Mouse (Mus musculus): ENCODE measurements around the gene Xrcc2. TPM values are rescaled to one million over a fixed set of nuclear protein-coding genes. Genes with fewer than 3 reads are reported as not detected.
"Not testable (repeated sequence)": the region's sequence is repeated elsewhere in the genome, so short reads cannot be mapped to it uniquely, and the experiment has no call there.

The Xrcc2 gene
- polyA plus RNA-seq (2015; fragmentation: Nextera tagmentation; extraction: Ambion mirVana), result 8.2 and 8.4 TPM in 2 replicates

DNA sequence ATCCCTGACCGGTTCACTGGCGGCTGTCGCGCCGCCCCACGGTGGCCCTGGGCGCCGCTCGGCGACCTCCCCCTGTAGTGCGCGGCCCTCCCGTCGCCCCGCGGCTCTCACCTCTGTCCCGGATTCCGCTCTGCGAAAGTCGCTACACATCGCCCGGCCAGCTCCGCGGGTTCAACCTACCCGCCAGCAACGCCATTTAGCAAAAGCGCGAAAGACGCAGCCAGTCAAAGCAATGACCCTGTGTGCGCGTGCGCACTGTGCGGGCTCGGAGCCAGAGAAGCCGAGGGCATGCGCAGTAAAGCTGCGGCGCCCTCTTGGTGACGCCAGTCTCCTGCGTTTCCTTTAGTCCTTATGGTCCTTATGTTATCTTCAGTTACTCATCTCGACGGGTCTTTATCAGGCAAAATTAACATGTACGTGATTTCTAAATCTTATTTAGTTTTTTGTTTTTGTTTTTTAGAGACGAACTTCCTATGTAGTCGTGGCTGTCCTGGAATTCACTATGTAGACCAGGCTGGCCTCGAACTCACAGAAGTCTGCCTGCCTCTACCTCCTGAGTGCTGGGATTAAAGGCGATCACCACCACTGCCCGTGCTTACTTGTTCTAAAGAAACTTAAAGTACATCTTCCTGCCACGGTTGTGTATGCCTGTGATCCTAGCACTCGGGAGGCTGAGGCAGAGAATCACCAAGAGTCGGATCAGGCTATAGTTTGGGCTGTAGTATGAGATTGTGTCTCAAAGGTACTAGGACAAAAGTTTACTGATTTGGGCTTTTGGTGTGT, at the start of gene Xrcc2:
TSS of gene Xrcc2 (minus strand) at position 259 of the 783 bp plus-strand sequence.
- Histone ChIP-seq H3K27me3 (replicated peaks) (no peaks in the 10 kb centered on the region), H3K36me3 (peaks cover 19% of the 10 kb centered on the region), H3K9me3 (no peaks in the 10 kb centered on the region), H3K4me2 (peak within 1 kb of the TSS; percentile 90), H3K4me3 (peak within 1 kb of the TSS; percentile 88), H3K4me1 (peaks cover 15% of the 10 kb centered on the region), H3K9ac (peak within 1 kb of the TSS; percentile 88), H3K27ac (replicated peaks) (peak within 1 kb of the TSS; percentile 89)
- peak; percentile 78 for ATAC-seq (ENCODE audit: extremely low read depth, insufficient number of reproducible peaks, low FRiP score, low TSS enrichment)
- WGBS, result 8% methylated on average over 51 of the region's 51 CpGs

DNA sequence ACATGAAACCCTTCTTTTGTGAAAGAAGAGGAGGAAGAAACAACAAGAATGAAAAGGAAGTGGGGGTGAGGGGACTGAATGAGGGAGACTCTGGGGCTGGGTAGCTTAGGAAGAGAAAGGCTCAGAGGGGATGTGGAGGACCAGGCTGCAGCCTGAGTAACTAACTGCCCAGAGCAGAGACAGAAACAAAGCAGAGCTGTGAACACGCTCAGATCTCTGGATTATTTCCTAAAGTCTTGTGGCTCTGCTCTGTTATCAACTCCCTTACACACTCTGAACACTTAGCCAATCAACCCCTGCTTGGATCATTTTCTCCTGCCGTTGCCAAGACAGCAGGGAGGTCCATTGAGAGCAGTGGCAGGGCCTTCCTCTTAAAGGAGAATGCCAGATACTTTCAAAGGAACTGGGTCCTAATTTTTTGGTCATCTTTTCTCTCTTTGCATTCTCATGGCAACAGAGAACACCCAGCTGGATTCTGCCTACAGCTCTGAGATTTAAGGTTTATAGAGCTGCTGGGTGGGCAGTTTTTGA, 48.7 kb upstream of the Xrcc2 start:
- Histone ChIP-seq H3K9ac (peak overlapping the region; percentile 9), H3K4me3 (no peak overlapping the region), H3K4me2 (peak overlapping the region; percentile 14; the same call in 1 of the 2 replicates), H3K4me1 (peaks cover 54% of the 10 kb centered on the region), H3K9me3 (no peaks in the 10 kb centered on the region), H3K27me3 (replicated peaks) (no peaks in the 10 kb centered on the region), H3K27ac (replicated peaks) (peak overlapping the region; percentile 73), H3K36me3 (no peaks in the 10 kb centered on the region)
- ATAC-seq (ENCODE audit: extremely low read depth, insufficient number of reproducible peaks, low FRiP score, low TSS enrichment), result no peak
- WGBS, result 6% methylated on average over 2 of the region's 2 CpGs

DNA sequence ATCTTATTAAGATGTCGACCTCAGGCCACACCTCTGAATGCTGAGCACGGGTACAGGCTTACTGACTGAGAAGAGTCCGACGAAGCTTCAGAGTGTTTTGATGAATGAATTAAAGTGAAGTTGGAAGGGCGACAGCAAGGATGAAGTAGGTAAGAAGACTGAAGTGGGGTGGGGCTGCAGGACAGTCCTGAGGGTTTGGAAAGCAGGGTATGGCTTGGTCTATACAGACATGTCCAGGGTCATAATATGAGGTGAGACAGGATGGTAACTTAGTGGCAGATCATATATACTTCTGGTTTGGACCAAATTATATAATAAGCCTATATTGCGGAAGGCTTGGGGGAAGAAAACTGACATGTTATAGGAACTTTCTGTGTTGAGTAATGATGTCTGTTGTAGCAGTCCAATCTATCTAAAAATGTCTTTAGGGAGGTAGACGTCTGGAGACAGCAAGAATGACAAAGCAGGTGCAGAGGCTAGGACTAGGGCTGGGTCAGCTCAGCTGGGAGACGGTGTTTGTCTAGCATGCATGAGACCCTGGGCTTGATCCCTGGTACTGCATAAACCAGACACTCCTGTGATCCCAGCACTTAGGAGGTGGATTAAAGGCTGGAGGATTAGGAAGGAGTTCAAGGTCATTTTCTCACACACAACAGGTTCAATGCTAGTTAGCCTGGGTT, 48.1 kb upstream of the Xrcc2 start:
- no peak overlapping the region for H3K4me3 ChIP-seq
- H3K36me3 ChIP-seq, result no peaks in the 10 kb centered on the region
- H3K27ac ChIP-seq (replicated peaks), result peak overlapping the region; percentile 73
- 42% methylated on average over 8 of the region's 8 CpGs for WGBS
- ATAC-seq (ENCODE audit: extremely low read depth, insufficient number of reproducible peaks, low FRiP score, low TSS enrichment), result no peak; the same call in 1 of the 2 replicates
- peak overlapping the region; percentile 9; the same call in 1 of the 2 replicates for H3K9ac ChIP-seq
- 0 out of 2 replicates have a peak overlapping the region, but pooled peaks have one; percentile 14 for H3K4me2 ChIP-seq
- no peaks in the 10 kb centered on the region for H3K9me3 ChIP-seq
- H3K4me1 ChIP-seq, result peaks cover 59% of the 10 kb centered on the region
- H3K27me3 ChIP-seq (replicated peaks), result no peaks in the 10 kb centered on the region

DNA sequence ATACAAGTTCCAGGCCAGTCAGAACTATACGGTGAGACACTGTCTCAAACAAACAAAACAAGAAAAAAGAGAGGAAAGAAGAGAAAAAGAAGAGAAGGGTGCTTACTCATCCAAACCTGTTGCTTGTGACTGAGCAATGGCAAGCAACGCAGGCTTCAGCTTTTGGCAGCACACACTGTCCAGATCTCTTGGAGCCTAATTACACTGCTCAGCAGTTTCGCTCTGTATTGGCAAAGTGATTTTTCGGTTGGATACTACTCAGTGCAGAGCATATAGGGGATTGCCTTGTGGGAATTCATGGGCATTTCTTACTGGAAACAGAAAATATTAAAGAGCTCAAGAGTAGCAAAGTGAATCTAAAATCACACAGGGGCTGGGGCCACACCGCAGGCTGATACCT, 47.2 kb upstream of the Xrcc2 start:
- H3K9me3 ChIP-seq, result no peaks in the 10 kb centered on the region
- ATAC-seq (ENCODE audit: extremely low read depth, insufficient number of reproducible peaks, low FRiP score, low TSS enrichment), result no peak
- no peak overlapping the region for H3K4me2 ChIP-seq
- H3K4me1 ChIP-seq, result peaks cover 67% of the 10 kb centered on the region
- WGBS, result 73% methylated on average over 5 of the region's 5 CpGs
- H3K4me3 ChIP-seq, result no peak overlapping the region
- no peak overlapping the region for H3K9ac ChIP-seq
- H3K27ac ChIP-seq (replicated peaks), result no peak overlapping the region
- H3K36me3 ChIP-seq, result no peaks in the 10 kb centered on the region
- H3K27me3 ChIP-seq (replicated peaks), result no peaks in the 10 kb centered on the region

DNA sequence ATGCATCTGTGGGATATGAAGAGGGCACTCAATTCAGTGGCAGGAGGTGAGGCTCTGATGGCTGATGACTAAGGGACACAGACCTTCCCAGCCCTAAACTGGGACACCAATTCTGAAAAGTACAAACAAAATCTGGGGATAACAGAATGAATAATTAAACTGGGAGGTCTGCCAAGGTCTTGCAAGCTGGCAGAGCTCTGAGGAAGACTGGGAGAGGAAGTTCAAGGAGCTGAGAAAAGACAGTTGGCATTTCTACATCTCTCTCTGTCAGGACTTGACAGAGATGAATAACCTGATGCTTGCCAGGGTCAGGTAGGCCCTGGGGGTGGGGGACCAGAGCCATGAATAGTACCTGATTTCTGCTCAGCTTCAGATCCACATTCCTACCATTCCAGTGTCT, 45.9 kb upstream of the Xrcc2 start:
- H3K27ac ChIP-seq (replicated peaks), result peak overlapping the region; percentile 72
- peaks cover 73% of the 10 kb centered on the region for H3K4me1 ChIP-seq

DNA sequence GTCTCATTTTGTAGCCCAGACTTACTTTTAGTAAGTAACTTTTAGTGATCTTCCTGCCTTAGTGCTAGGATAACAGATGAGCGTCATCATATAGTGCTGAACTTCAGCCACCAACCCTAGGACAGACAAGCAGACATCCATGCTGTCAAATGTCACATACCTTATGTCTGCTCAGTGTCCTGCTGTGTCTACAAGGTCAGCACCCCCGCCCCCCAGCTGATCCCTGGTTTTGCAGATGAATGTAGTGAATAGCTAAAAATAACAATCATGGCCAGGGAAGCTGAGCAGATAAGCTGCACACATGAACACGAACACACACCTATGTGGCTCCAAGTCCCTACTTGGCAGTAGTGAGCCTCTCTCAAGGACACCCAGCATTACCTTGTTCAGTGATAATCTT, 43.0 kb upstream of the Xrcc2 start:
- no peaks in the 10 kb centered on the region for H3K9me3 ChIP-seq
- H3K9ac ChIP-seq, result no peak overlapping the region
- H3K4me2 ChIP-seq, result no peak overlapping the region
- no peaks in the 10 kb centered on the region for H3K36me3 ChIP-seq
- WGBS, result 21% methylated on average over 3 of the region's 3 CpGs
- H3K4me3 ChIP-seq, result no peak overlapping the region
- peaks cover 53% of the 10 kb centered on the region for H3K4me1 ChIP-seq
- H3K27ac ChIP-seq (replicated peaks), result peak overlapping the region; percentile 82
- H3K27me3 ChIP-seq (replicated peaks), result no peaks in the 10 kb centered on the region
- ATAC-seq (ENCODE audit: extremely low read depth, insufficient number of reproducible peaks, low FRiP score, low TSS enrichment), result no peak; the same call in 1 of the 2 replicates

More for the DNA sequence above, 45.9 kb upstream of the Xrcc2 start:
- H3K4me3 ChIP-seq, result no peak overlapping the region
- no peak overlapping the region for H3K9ac ChIP-seq
- no peaks in the 10 kb centered on the region for H3K27me3 ChIP-seq (replicated peaks)
- no peaks in the 10 kb centered on the region for H3K9me3 ChIP-seq
- no peak for ATAC-seq (ENCODE audit: extremely low read depth, insufficient number of reproducible peaks, low FRiP score, low TSS enrichment)
- H3K36me3 ChIP-seq, result no peaks in the 10 kb centered on the region
- 0 out of 2 replicates have a peak overlapping the region, but pooled peaks have one; percentile 8 for H3K4me2 ChIP-seq

DNA sequence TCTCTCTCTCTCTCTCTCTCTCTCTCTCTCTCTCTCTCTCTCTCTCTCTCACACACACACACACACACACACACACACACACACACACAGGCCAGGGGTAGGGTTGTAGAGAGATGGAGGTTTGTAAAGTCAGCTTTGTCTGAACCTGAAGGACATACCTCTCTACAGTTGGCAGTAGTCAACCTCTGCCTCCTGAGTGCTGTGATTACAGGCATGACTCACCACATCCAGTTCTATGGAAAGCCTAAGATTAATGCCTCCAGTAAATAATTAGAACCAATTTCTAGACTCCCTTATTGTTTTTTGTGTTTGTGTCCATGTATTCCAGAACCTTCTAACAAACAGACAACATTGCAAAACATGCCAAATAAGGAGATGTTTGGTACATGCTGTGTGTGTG, 42.3 kb upstream of the Xrcc2 start:
- Histone ChIP-seq H3K27me3 (replicated peaks) (no peaks in the 10 kb centered on the region), H3K9ac (no peak overlapping the region), H3K36me3 (no peaks in the 10 kb centered on the region), H3K27ac (replicated peaks) (peak overlapping the region; percentile 82), H3K9me3 (no peaks in the 10 kb centered on the region), H3K4me1 (peaks cover 46% of the 10 kb centered on the region), H3K4me2 (no peak overlapping the region), H3K4me3 (no peak overlapping the region)
- no peak for ATAC-seq (ENCODE audit: extremely low read depth, insufficient number of reproducible peaks, low FRiP score, low TSS enrichment)

DNA sequence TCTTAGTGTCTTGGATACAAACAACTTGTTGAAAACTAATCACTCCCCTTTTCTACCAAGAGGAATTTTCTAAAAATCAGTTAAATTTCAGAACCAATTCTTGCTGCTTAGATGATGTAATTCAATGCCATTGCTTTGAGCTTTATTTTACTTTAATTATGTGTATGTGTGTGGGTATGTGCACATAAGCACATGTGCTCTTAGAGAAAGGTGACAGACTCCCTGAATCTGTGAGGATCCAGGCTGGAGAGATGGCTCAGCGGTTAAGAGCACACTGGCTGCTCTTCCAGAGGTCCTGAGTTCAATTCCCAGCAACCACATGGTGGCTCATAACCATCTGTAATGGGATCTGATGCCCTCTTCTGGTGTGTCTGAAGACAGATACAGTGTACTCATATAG, 33.3 kb upstream of the Xrcc2 start:
- 78% methylated on average over 1 of the region's 1 CpGs for WGBS
- not testable (repeated sequence) for H3K27me3 ChIP-seq (replicated peaks); H3K9ac ChIP-seq; H3K4me2 ChIP-seq; ATAC-seq (ENCODE audit: extremely low read depth, insufficient number of reproducible peaks, low FRiP score, low TSS enrichment); H3K36me3 ChIP-seq; H3K4me1 ChIP-seq; H3K4me3 ChIP-seq; H3K9me3 ChIP-seq; H3K27ac ChIP-seq (replicated peaks)

DNA sequence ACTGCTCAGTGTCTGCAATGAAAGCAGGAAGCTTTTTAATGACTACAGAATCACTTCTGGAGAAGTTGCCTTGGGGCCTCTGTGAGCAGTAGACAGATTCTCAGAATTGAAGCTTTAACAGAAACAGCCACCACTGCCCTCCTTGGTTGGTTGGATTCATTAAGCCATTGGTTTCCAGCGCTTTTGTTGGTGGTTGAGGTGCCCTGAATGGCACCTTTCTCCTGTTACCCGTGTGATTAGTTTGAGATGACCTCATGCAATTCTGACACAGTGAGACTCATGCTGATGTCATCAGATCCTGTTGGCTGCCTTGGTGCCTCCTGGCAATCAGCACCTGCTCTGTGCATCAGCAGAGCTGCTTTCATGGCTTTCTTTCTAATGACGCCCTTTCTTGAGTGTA, 32.8 kb upstream of the Xrcc2 start:
- 64% methylated on average over 3 of the region's 3 CpGs for WGBS
- Histone ChIP-seq H3K27ac (replicated peaks) (no peak overlapping the region), H3K27me3 (replicated peaks) (no peaks in the 10 kb centered on the region), H3K9ac (no peak overlapping the region), H3K9me3 (no peaks in the 10 kb centered on the region), H3K36me3 (no peaks in the 10 kb centered on the region), H3K4me1 (no peaks in the 10 kb centered on the region), H3K4me3 (no peak overlapping the region), H3K4me2 (no peak overlapping the region)
- no peak for ATAC-seq (ENCODE audit: extremely low read depth, insufficient number of reproducible peaks, low FRiP score, low TSS enrichment)

DNA sequence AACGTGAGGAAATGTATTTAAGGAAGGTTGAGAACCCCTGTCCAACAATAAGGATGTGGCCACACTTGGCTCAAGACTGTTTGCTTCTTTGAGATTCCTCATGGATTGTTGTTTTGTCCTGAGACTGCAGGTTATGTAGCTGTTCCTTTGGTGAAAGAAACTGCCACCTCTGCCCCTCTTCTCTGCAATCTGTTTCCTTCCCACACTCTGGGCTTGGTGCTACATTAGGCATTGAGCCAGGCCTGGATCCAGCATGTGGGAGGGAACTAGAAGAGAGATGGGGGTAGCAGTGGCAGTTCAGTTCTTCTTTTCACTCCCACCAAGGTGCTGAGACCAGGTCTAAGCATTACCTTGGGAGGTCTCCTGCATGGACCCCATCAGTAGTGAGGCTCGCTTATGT, 30.2 kb upstream of the Xrcc2 start:
- H3K36me3 ChIP-seq, result no peaks in the 10 kb centered on the region
- no peak for ATAC-seq (ENCODE audit: extremely low read depth, insufficient number of reproducible peaks, low FRiP score, low TSS enrichment)
- WGBS, result 67% methylated on average over 2 of the region's 2 CpGs
- H3K27me3 ChIP-seq (replicated peaks), result no peaks in the 10 kb centered on the region
- H3K9ac ChIP-seq, result peak overlapping the region; percentile 47; the same call in 1 of the 2 replicates
- no peak overlapping the region for H3K27ac ChIP-seq (replicated peaks)
- no peak overlapping the region for H3K4me2 ChIP-seq
- no peaks in the 10 kb centered on the region for H3K4me1 ChIP-seq
- H3K9me3 ChIP-seq, result no peaks in the 10 kb centered on the region
- H3K4me3 ChIP-seq, result no peak overlapping the region

DNA sequence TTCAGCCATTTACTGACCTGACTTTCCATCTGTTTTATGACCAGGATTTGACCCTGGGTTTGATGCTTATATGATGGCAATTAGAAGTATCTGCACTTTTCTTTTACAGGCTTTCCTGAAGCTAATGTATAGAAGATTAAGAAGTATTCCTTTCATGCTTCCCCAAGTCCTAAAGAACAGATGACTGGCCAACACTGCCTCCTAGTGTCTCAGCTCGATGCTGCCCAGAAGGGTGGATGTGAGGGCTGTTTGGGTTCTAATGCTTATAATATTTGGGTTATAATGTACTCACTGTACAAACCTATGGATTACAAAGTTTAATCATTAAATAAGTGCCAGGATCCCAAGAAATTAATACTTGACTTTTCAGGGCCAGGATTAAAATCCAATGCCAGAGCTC, 28.7 kb upstream of the Xrcc2 start:
- H3K36me3 ChIP-seq, result no peaks in the 10 kb centered on the region
- no peak for ATAC-seq (ENCODE audit: extremely low read depth, insufficient number of reproducible peaks, low FRiP score, low TSS enrichment)
- no peaks in the 10 kb centered on the region for H3K9me3 ChIP-seq
- H3K4me2 ChIP-seq, result no peak overlapping the region
- H3K4me1 ChIP-seq, result no peaks in the 10 kb centered on the region
- WGBS, result 3% methylated on average over 1 of the region's 1 CpGs
- H3K4me3 ChIP-seq, result no peak overlapping the region
- H3K27me3 ChIP-seq (replicated peaks), result no peaks in the 10 kb centered on the region
- no peak overlapping the region for H3K9ac ChIP-seq
- H3K27ac ChIP-seq (replicated peaks), result no peak overlapping the region
